Mouse (Mus musculus) megakaryocyte progenitor cell, adult 5-6 weeks (primary cell): ENCODE measurements at regions not wholly inside any gene's neighbourhood (a gene's known extent, or its start where the extent isn't known, plus 50 kb on each side); places are given as distances from the start of the nearest gene placed in this dataset.
A peak's percentile ranks its signal among the peaks of the same experiment; 100 is the strongest.

ENCODE experiments used
- ATAC-seq: replicated peaks from 2 replicates; pipeline ENCODE4 v1.8.0; 2016; ENCODE audit warnings: mild to moderate bottlenecking, moderate TSS enrichment, inconsistent platforms; ENCODE audit not compliant: poor library complexity

GRCm38 (mm10) chr2:64860113-64860512 is 164.7 kb downstream of the Grb14 start:
- no peak for ATAC-seq

- ATAC-seq: peak; percentile 81
Measured at GRCm38 (mm10) chr2:64853918-64854317, 170.9 kb downstream of the Grb14 start.

GRCm38 (mm10) chr2:64852913-64853312 is 171.9 kb downstream of the Grb14 start:
- no peak for ATAC-seq

- ATAC-seq: no peak
Measured at GRCm38 (mm10) chr2:64851096-64851495, 173.7 kb downstream of the Grb14 start.

GRCm38 (mm10) chr2:64850656-64851055 is 174.1 kb downstream of the Grb14 start:
- ATAC-seq: no peak

GRCm38 (mm10) chr2:64824494-64824893 is 200.3 kb downstream of the Grb14 start:
- ATAC-seq: no peak

- no peak for ATAC-seq
Measured at GRCm38 (mm10) chr2:64823905-64824304, 200.9 kb downstream of the Grb14 start.

GRCm38 (mm10) chr2:64823074-64823473 is 201.7 kb downstream of the Grb14 start:
- ATAC-seq: no peak

GRCm38 (mm10) chr2:64818159-64818558 is 206.6 kb downstream of the Grb14 start:
- no peak for ATAC-seq
